Mouse (Mus musculus): ENCODE results near the gene Wdr59. TPM values are rescaled to one million over a fixed set of nuclear protein-coding genes. Genes with fewer than 3 reads are reported as not detected.

The Wdr59 gene
- polyA plus RNA-seq (2014; fragmentation: Illumina TruSeq; extraction: RNeasy Lipid Tissue Mini Kit (QIAGEN cat#74804)): 21.8 TPM

GRCm38 (mm10) chr8:111521713-111522429, at the start of gene Wdr59:
Wdr59 (minus strand) TSS chr8:111522092.

GRCm38 (mm10) chr8:111536031-111536977, 14.4 kb upstream of the Wdr59 start, which contains the start of gene Znrf1:
Znrf1 (plus strand) TSS chr8:111536097.

Other genes starting within 250 kb of the Wdr59 start
- 141 TPM for gene Rfwd3, start 221.9 kb downstream of the Wdr59 start, polyA plus RNA-seq (2014; fragmentation: Illumina TruSeq; extraction: RNeasy Lipid Tissue Mini Kit (QIAGEN cat#74804))
- gene Mlkl, start 183.9 kb downstream of the Wdr59 start, polyA plus RNA-seq (2014; fragmentation: Illumina TruSeq; extraction: RNeasy Lipid Tissue Mini Kit (QIAGEN cat#74804)): 8.7 TPM
- gene Fa2h, start 128.3 kb downstream of the Wdr59 start, polyA plus RNA-seq (2014; fragmentation: Illumina TruSeq; extraction: RNeasy Lipid Tissue Mini Kit (QIAGEN cat#74804)): 0.83 TPM
- 19.7 TPM for gene Znrf1, start 14.0 kb upstream of the Wdr59 start, polyA plus RNA-seq (2014; fragmentation: Illumina TruSeq; extraction: RNeasy Lipid Tissue Mini Kit (QIAGEN cat#74804))
- 1.1 TPM for gene Ldhd, start 108.3 kb upstream of the Wdr59 start, polyA plus RNA-seq (2014; fragmentation: Illumina TruSeq; extraction: RNeasy Lipid Tissue Mini Kit (QIAGEN cat#74804))
- gene Zfp1, start 121.3 kb upstream of the Wdr59 start, polyA plus RNA-seq (2014; fragmentation: Illumina TruSeq; extraction: RNeasy Lipid Tissue Mini Kit (QIAGEN cat#74804)): 12.9 TPM
- gene Ctrb1, start 168.9 kb upstream of the Wdr59 start, polyA plus RNA-seq (2014; fragmentation: Illumina TruSeq; extraction: RNeasy Lipid Tissue Mini Kit (QIAGEN cat#74804)): 2.0 TPM
- gene Bcar1, start 221.7 kb upstream of the Wdr59 start, polyA plus RNA-seq (2014; fragmentation: Illumina TruSeq; extraction: RNeasy Lipid Tissue Mini Kit (QIAGEN cat#74804)): 0.17 TPM

Measured in ovary, adult 10 weeks (tissue).